Mouse (Mus musculus): ENCODE measurements around the gene Siglec1.
A peak's percentile ranks its signal among the peaks of the same experiment; 100 is the strongest.
"Not testable (repeated sequence)": the region's sequence is repeated elsewhere in the genome, so short reads cannot be mapped to it uniquely, and the experiment has no call there.

Gene Siglec1

GRCm38 (mm10) chr2:131046025-131046424 is 40.5 kb downstream of the Siglec1 start:
- DNase-seq: no peak

GRCm38 (mm10) chr2:131044989-131045720 is 41.4 kb downstream of the Siglec1 start:
- no peak for DNase-seq

- DNase-seq: no peak
Observed at GRCm38 (mm10) chr2:131044354-131044852, 42.2 kb downstream of the Siglec1 start.

GRCm38 (mm10) chr2:131042988-131043387 is 43.6 kb downstream of the Siglec1 start, which contains the start of gene Gfra4:
Gene Gfra4 (minus strand): TSS chr2:131043088.
- no peak for DNase-seq

- DNase-seq: no peak
Observed at GRCm38 (mm10) chr2:131040854-131041825, 45.4 kb downstream of the Siglec1 start.

GRCm38 (mm10) chr2:131038675-131039074 is 47.9 kb downstream of the Siglec1 start:
- no peak for DNase-seq

- DNase-seq: no peak
Observed at GRCm38 (mm10) chr2:131038197-131038596, 48.4 kb downstream of the Siglec1 start.

GRCm38 (mm10) chr2:131037226-131037990 is 49.2 kb downstream of the Siglec1 start:
- peak; percentile 30 for DNase-seq

GRCm38 (mm10) chr2:131036757-131037156 is 49.8 kb downstream of the Siglec1 start:
- no peak for DNase-seq

- no peak for DNase-seq
Observed at GRCm38 (mm10) chr2:131036343-131036742, 50.2 kb downstream of the Siglec1 start.

- not testable (repeated sequence) for DNase-seq
Observed at GRCm38 (mm10) chr2:131031406-131031805, 55.2 kb downstream of the Siglec1 start.

- no peak for DNase-seq
Observed at GRCm38 (mm10) chr2:131030998-131031397, 55.6 kb downstream of the Siglec1 start.

GRCm38 (mm10) chr2:131030561-131030960 is 56.0 kb downstream of the Siglec1 start:
- no peak for DNase-seq

- DNase-seq: no peak
Observed at GRCm38 (mm10) chr2:131029065-131029935, 57.3 kb downstream of the Siglec1 start.

GRCm38 (mm10) chr2:131026941-131027340 is 59.6 kb downstream of the Siglec1 start:
- no peak for DNase-seq

GRCm38 (mm10) chr2:131025230-131025629 is 61.3 kb downstream of the Siglec1 start:
- no peak for DNase-seq

Data from thymus, postnatal 14 days (tissue).